Mouse (Mus musculus) cerebellum, adult 2 months (tissue): ENCODE data around the gene Zswim1.

Experiments used
- CTCF ChIP-seq: fragments of 200-500 bp; IDR thresholded peaks from 2 replicates; pipeline ENCODE4 v1.5.1; 2011; ENCODE audit warnings: low read depth, mild to moderate bottlenecking, control low read depth, low read length, moderate library complexity, borderline replicate concordance; ENCODE audit not compliant: insufficient read depth
- POLR2A ChIP-seq: fragments of 200-500 bp; IDR thresholded peaks from 2 replicates; pipeline ENCODE4 v1.6.1; 2011; ENCODE audit warnings: low read length, control low read depth, borderline replicate concordance; ENCODE audit not compliant: insufficient read depth

- peak; percentile 53; the same call in 1 of the 2 replicates for TF ChIP-seq CTCF
- no peak for TF ChIP-seq POLR2A
These were observed 45.1 kb downstream of the Zswim1 start for GRCm38 (mm10) chr2:164867566-164867965.
